Mouse (Mus musculus) left cerebral cortex, postnatal 25 days (tissue): Measurements from ENCODE around the gene Pkn3. TPM values are rescaled to one million over a fixed set of nuclear protein-coding genes. Genes with fewer than 3 reads are reported as not detected.
A peak's percentile ranks its signal among the peaks of the same experiment; 100 is the strongest.

ENCODE experiments used
- DNase-seq, 2 experiments: peaks; one replicate each; pipeline ENCODE4 v3.0.0; 2022; ENCODE audit warnings: low spot score in 2 of 2, mixed read lengths in 1 of 2
- intact Hi-C: fragments of 180-260 bp; cut with DNase I; formaldehyde crosslinking; loops from one replicate; pipeline ENCODE4 v1.15.1; 2025
- total RNA-seq, 2 experiments: library from RNA; stranded (reverse); gene quantifications; 2 replicates each; pipeline ENCODE4 v1.2.3; 2021

Pkn3 gene
- total RNA-seq, 2 experiments from 2014 or later: 1.6 to 2.4 TPM

GRCm38 (mm10) chr2:30061215-30062166, 16.0 kb upstream of the Pkn3 start:
- DNase-seq: no peak
- intact Hi-C loops: no loop called here

- intact Hi-C loops: no loop called here
- peak; percentile 26 to 42 for DNase-seq
Observed at GRCm38 (mm10) chr2:30062249-30063093, 15.0 kb upstream of the Pkn3 start.

DNA sequence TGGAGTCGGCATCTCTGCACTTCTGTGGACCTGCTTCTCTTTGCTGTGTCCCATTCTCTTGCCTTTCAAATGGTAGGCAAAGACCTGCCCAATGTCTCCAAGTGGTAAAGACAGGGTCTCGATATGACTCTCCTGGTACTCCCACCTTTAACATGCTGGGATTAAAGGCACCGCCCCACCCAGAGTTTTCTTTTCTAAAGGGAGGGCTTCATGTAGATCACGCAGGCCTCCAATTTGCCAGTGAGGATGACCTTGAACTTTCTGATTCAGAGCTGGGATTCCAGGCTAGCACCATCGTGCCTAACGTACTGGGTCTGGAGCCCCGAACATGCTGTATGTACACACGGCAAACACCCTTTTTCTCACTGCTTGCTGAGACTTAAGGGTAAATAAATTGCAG, 14.2 kb upstream of the Pkn3 start:
- intact Hi-C loops: no loop called here
- no peak for DNase-seq

DNA sequence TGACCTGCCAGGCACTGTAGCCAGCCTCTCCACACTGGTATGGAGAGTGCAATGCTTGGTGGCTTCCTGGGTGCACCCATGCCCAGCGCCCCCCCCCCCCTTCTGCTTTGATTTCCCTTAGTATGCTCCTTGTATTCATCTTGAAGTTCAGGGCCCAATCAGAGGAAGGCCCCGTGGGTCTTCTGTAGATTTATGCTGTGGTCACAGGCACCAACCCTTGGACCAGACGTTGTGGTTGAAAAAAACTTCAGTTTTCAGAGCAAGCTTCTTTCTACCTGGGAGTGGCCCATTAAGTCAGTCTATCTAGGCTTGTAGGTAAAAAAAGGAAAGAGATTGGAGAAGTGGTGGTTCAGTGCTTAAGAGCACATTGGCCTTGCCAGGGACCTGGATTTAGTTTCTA, 13.7 kb upstream of the Pkn3 start:
- intact Hi-C loops: no loop called here
- DNase-seq: no peak

GRCm38 (mm10) chr2:30064298-30064697, 13.2 kb upstream of the Pkn3 start:
- DNase-seq: no peak
- intact Hi-C loops: no loop called here

DNA sequence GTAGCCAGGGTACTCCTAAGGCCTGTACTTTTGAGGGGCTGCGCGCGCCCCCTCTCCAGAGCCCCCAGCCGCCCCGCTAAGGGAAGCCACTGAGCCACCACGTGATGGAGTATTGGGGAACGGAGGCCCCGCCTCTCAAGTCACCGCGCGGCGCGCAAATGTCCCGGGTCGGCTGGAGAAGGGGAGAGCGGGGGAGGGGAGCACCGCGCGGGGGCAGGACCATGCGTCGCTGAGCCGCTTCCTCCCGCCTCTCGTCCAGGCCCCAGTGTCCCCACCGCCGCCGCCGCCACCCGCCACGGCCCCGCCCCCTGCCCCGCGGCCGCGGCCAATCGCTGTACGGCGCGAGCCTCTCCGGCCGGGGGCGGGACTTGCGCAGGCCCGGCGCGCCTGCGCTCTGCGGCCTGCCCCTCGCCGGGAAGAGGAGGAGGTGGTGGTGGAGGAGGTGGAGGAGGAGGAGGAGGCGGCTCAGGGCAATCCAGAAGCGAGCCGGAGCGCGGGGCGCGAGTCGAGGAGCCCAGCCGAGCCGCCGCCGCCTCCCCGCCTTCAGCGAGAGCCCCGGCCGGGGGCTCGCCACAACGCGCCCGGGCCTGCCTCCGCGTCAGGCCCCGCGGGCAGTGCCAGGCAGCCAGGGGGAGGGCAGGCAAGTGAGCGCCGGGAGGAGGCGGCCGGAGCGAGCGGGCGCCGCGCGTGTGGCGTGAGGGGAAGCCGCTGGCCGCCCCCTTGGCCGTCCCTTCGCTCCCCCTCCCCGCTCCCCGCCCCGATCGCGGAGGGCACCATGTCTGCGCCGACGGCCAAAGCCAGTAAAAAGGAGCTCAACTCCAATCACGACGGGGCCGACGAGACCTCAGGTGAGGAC, 11.2 kb upstream of the Pkn3 start:
- intact Hi-C loops: loop anchor here (2.0 to 5.0 kb wide), 3 partner anchors 17 to 297 kb away; partner anchors contain the start of genes Wdr34 and Zer1
- DNase-seq: peak; percentile 93

DNA sequence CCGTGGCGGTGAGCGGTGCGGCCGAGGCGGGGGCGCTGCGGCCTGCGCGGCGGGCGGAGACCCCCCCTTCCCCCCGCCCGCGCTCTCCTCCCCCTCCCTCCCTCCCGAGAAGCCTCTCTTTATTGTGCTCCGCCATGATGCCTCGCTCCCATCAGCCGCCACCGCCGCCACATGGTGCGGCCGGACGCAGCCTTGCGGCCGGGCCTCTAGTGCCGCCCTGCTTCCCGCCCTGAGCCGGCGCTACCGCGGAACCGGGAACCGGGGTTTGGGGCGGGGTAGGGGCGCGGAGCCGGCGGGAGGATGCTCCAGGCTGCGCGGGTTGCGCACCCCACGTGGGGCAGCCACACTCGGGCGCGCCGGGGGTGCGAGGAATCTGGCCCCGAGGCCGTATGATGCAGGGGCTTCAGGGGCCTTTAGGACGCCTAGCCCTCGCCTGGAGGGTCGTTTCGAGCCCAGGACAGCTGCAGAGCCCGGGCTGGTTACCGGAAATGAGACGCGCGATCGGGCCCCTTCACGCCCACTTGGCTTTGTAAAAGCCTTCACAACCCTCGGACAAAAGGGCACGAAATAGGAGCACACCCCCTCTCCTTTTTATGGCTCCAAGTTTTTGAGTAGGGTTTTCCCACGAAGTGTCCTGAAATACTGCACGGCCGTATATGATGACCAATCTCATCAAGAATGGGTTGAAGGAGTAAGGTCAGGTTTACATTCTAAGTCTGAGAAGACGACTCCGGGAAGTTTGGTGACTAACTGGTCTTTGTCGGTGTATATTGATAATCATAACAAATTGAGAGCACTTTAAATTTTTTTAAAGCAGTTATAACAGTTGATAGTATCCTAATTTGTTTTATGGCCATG, 10.2 kb upstream of the Pkn3 start:
- peak; percentile 43 to 49 for DNase-seq
- intact Hi-C loops: loop anchor here (2.0 to 5.0 kb wide), 3 partner anchors 18 to 296 kb away; partner anchors contain the start of genes Wdr34 and Zer1

- intact Hi-C loops: loop anchor here (2.0 to 5.0 kb wide), 3 partner anchors 19 to 295 kb away; partner anchors contain the start of genes Wdr34 and Zer1
- DNase-seq: no peak
Observed at GRCm38 (mm10) chr2:30067962-30068361, 9.5 kb upstream of the Pkn3 start.

DNA sequence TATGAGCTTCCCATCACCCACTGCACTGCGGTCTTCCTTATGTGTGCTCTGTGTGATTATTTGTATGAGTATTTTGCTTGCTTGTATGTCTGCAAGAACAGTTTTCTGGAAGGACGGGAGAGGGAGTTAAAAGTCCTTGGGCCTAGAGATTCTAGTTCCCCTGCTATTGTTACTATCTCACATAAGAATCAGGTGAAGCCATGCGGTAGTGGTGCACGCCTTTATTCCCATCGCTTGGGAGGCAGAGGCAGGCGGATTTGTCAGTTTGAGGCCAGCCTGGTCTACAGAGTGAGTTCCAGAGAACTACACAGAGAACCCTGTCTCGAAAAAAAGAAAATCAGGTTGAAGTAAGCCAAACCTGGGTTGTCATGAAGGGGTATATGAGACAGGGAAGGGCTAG, 4.6 kb upstream of the Pkn3 start:
- intact Hi-C loops: no loop called here
- no peak for DNase-seq

GRCm38 (mm10) chr2:30073285-30073684, 4.2 kb upstream of the Pkn3 start:
- intact Hi-C loops: no loop called here
- DNase-seq: no peak

DNA sequence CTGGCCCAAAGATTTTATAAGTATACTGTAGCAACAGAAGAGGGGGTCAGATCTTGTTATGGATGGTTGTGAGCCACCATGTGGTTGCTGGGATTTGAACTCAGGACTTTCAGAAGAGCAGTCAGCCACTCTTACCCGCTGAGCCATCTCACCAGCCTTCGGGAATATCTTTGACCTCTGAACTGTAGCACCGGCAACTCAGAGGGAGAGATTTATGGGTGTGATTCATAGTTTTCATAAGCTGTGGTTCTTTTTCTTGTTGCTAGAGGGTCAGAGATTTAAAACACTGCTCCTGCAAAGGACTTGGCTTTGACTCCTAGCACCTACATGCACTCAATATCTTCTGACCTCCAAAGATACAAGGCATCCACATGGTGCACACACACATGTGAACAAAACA, 1.9 kb upstream of the Pkn3 start:
- intact Hi-C loops: no loop called here
- DNase-seq: no peak

GRCm38 (mm10) chr2:30076439-30076838, 1.0 kb upstream of the Pkn3 start:
- intact Hi-C loops: no loop called here
- no peak for DNase-seq

DNA sequence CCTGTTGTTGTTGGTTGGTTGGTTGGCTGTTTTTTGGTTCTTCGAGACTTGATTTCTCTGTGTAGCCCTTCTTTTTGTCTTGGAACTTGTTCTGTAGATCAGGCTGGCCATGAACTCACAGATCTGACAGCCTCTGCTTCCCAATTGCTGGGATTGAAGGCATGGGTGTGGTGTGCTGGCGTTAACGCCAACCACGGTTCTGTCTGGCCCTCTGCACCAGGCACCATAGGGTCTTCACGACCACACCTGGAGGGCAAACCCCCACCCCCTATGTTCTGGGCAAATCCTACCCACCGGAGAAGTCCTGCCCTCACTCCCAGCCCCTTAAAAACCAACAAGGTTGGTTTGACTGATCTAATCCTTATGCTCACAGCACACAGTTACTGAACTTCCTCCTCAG, 525 bp upstream of the Pkn3 start:
- intact Hi-C loops: no loop called here
- DNase-seq: no peak

- intact Hi-C loops: loop anchor here (2.0 kb wide), 1 partner anchor 84 kb away; no protein-coding TSS in a partner anchor
- no peak for DNase-seq
Observed at GRCm38 (mm10) chr2:30078349-30078712, 847 bp downstream of the Pkn3 start.

- DNase-seq: no peak
- intact Hi-C loops: loop anchor here (2.0 kb wide), 1 partner anchor 84 kb away; no protein-coding TSS in a partner anchor
Observed at GRCm38 (mm10) chr2:30078760-30079159, 1.3 kb downstream of the Pkn3 start.

GRCm38 (mm10) chr2:30080181-30080800, 2.8 kb downstream of the Pkn3 start:
- intact Hi-C loops: no loop called here
- no peak for DNase-seq

DNA sequence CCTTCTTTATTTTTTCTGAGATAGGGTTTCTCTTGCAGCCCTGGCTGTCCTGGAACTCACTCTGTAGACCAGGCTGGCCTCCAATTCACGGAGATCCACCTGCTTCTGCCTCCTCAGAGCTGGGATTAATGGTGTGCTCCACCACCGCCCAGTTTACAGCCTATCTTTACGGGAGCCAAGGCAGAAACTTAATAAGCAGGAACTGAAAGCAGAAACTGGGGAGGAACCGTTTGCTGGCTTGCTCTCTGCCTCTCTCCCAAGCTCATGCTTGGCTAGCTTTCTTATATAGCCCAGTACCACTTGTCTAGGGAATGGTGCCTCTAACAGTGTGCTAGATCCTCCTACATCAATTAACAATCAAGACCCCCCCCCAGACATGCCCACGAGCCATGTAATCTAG, 6.6 kb downstream of the Pkn3 start:
- intact Hi-C loops: no loop called here
- no peak for DNase-seq

GRCm38 (mm10) chr2:30084632-30085031, 7.1 kb downstream of the Pkn3 start:
- DNase-seq: no peak
- intact Hi-C loops: no loop called here
